Mouse (Mus musculus): Measurements from ENCODE around the gene Tspan17. TPM values are rescaled to one million over a fixed set of nuclear protein-coding genes. Genes with fewer than 3 reads are reported as not detected.

Gene Tspan17
- polyA plus RNA-seq, 2 experiments, result 2.6 to 4.4 TPM

DNA sequence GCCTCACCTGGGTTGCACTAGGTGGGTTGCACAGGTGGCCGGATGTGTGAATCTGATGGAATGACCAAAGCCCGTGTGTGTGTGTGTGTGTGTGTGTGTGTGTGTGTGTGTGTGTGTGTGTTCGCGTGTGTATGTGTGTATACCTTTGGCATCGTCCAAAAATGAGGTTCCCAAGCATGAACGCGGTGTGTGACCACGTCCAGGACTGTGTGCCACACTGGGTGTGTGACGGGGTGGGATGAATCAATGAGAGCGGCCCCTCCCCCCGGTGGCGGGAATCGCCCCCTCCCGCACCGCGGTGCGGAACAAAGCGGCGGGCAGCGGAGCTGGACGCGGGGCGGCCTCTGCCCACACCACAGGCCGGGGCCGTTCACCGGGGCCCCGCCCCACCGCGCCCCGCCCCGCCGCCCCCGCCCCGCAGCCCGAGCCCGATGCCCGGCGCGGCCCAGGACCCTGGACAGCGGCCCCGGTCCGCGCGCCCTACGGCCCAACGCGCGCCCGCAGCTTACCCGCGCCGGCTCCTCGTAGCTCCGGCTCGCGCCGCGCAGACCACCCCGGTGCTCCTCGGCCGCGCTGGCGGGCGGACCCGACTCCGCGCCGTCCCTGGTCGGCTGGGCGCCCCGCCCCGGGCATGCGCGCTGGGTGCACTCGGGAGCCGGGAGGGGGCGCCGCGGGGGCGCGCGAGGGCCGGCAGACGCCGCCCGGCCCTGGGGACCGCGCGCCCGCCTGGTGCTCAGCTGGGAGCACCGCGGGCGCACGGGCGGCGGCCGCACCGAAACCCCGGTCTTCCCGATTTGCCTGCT is 39.9 kb upstream of the Tspan17 start:
- Histone ChIP-seq H3K27ac (replicated peaks; ENCODE audit: low read depth, low read length) (no peak overlapping the region), H3K9me3 (ENCODE audit: control insufficient read depth, low read length) (no peaks in the 10 kb centered on the region), H3K4me2 (replicated peaks; ENCODE audit: low read depth, low read length, severe bottlenecking) (peak overlapping the region; percentile 86), H3K27me3 (ENCODE audit: control insufficient read depth, insufficient read depth, low read length) (peaks cover 26% of the 10 kb centered on the region), H3K4me1 (ENCODE audit: control insufficient read depth, insufficient read depth, low read length) (peaks cover 4% of the 10 kb centered on the region; the same call in 1 of the 2 replicates), H3K4me3 (replicated peaks; ENCODE audit: low read length) (peak overlapping the region; percentile 45), H3K9ac (ENCODE audit: low read depth, low read length, severe bottlenecking) (no peak overlapping the region), H3K36me3 (ENCODE audit: control insufficient read depth, insufficient read depth, low read length) (no peaks in the 10 kb centered on the region)
- TF ChIP-seq POLR2A (IDR thresholded peaks at IDR 0.05; ENCODE audit: borderline replicate concordance, extremely low read depth, insufficient read depth, insufficient read length), result no peak
- 5% methylated on average over 32 of the region's 100 CpGs for WGBS
- DNase-seq (ENCODE audit: low spot score), result peak; percentile 27
- ATAC-seq (ENCODE audit: low FRiP score, low read depth), result peak; percentile 70

DNA sequence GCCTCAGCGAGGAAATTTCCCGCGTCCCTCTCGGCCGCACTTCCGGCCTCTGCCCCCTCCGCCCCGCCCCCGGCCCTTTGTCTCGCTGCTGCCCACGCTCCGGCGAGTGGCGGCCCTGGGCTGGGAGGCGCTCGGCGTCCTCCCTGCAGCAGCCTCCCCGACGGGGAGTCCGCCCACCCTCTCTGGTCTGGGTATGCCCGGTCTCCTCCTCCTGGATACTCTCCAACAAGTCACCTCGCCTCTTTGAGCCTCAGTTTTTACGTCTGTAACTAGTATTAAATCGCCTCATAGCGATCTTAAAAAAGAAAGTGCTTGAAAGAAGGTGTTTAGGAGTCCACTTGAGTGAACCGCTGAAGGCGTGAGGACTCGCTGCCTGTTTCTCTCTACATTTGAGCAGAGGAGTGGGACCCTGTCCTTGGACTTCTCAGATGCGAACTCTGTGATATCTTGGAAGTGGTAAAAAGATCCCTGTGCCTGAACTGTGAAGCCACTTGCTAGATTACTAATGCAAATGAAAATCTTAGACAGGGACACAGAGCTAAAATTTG is 39.2 kb upstream of the Tspan17 start, which contains the start of gene Gprin1:
Gprin1 (minus strand) TSS at position 11 of the 548 bp plus-strand sequence.
- H3K27ac ChIP-seq (replicated peaks; ENCODE audit: low read depth, low read length), result no peak within 1 kb of the TSS
- 0 out of 2 replicates have a peak, but pooled peaks have one; percentile 23 for ATAC-seq (ENCODE audit: low FRiP score, low read depth)
- H3K4me2 ChIP-seq (replicated peaks; ENCODE audit: low read depth, low read length, severe bottlenecking), result peak within 1 kb of the TSS; percentile 86
- H3K9ac ChIP-seq (ENCODE audit: low read depth, low read length, severe bottlenecking), result no peak within 1 kb of the TSS
- DNase-seq (ENCODE audit: low spot score), result no peak
- H3K4me1 ChIP-seq (ENCODE audit: control insufficient read depth, insufficient read depth, low read length), result peaks cover 4% of the 10 kb centered on the region; the same call in 1 of the 2 replicates
- H3K36me3 ChIP-seq (ENCODE audit: control insufficient read depth, insufficient read depth, low read length), result no peaks in the 10 kb centered on the region
- no peaks in the 10 kb centered on the region for H3K9me3 ChIP-seq (ENCODE audit: control insufficient read depth, low read length)
- peak within 1 kb of the TSS; percentile 45 for H3K4me3 ChIP-seq (replicated peaks; ENCODE audit: low read length)
- H3K27me3 ChIP-seq (ENCODE audit: control insufficient read depth, insufficient read depth, low read length), result peaks cover 26% of the 10 kb centered on the region
- WGBS, result 3% methylated on average over 28 of the region's 29 CpGs
- TF ChIP-seq POLR2A (IDR thresholded peaks at IDR 0.05; ENCODE audit: borderline replicate concordance, extremely low read depth, insufficient read depth, insufficient read length), result no peak

DNA sequence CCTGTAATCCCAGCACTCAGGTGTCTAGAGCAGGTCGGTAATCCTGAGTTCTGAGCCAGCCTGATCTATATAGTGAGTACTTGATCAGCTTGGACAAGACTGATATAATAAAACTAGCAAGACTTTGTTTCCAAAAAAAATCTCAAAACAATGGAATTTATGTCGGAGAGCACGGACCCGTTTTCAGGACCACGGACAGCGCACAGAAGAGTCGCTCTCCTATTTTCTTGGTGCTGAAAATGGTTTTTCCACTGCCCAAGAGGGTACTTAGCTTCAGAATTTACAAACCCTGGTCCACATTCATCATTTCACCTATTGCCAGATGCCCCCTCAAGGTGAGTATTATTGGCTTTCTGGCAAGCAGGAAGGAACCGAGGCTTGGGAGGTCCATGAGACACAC is 38.5 kb upstream of the Tspan17 start:
- no peak for DNase-seq (ENCODE audit: low spot score)
- WGBS, result 2% methylated on average over 8 of the region's 8 CpGs
- peaks cover 4% of the 10 kb centered on the region; the same call in 1 of the 2 replicates for H3K4me1 ChIP-seq (ENCODE audit: control insufficient read depth, insufficient read depth, low read length)
- no peak for ATAC-seq (ENCODE audit: low FRiP score, low read depth)
- no peaks in the 10 kb centered on the region for H3K36me3 ChIP-seq (ENCODE audit: control insufficient read depth, insufficient read depth, low read length)
- H3K4me3 ChIP-seq (replicated peaks; ENCODE audit: low read length), result no peak overlapping the region
- no peak overlapping the region for H3K4me2 ChIP-seq (replicated peaks; ENCODE audit: low read depth, low read length, severe bottlenecking)
- TF ChIP-seq POLR2A (IDR thresholded peaks at IDR 0.05; ENCODE audit: borderline replicate concordance, extremely low read depth, insufficient read depth, insufficient read length), result no peak
- no peaks in the 10 kb centered on the region for H3K9me3 ChIP-seq (ENCODE audit: control insufficient read depth, low read length)
- no peak overlapping the region for H3K9ac ChIP-seq (ENCODE audit: low read depth, low read length, severe bottlenecking)
- peaks cover 26% of the 10 kb centered on the region for H3K27me3 ChIP-seq (ENCODE audit: control insufficient read depth, insufficient read depth, low read length)
- H3K27ac ChIP-seq (replicated peaks; ENCODE audit: low read depth, low read length), result no peak overlapping the region

DNA sequence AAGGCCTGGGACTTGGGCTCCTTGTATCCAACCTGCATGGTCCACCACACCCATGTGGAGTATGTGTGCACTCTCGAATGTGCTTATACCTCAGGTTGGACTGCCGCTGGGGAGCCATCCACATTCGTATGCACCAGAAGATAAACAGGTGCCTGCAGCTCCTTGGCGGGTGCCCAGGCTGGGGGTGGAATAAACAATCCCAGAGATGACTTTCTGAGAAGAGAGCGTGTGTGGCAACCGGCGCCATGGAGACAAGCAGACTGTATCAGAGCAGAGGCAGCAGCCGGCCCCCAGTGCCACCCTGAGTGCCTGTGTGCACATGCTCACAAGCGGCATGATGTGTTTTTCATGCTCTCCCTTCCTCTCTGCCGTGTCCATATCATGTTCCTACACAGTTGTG is 36.5 kb upstream of the Tspan17 start:
- H3K27me3 ChIP-seq (ENCODE audit: control insufficient read depth, insufficient read depth, low read length), result peaks cover 26% of the 10 kb centered on the region
- H3K4me3 ChIP-seq (replicated peaks; ENCODE audit: low read length), result no peak overlapping the region
- DNase-seq (ENCODE audit: low spot score), result no peak
- H3K9me3 ChIP-seq (ENCODE audit: control insufficient read depth, low read length), result no peaks in the 10 kb centered on the region
- WGBS, result 70% methylated on average over 10 of the region's 10 CpGs
- H3K4me1 ChIP-seq (ENCODE audit: control insufficient read depth, insufficient read depth, low read length), result peaks cover 6% of the 10 kb centered on the region
- no peak for ATAC-seq (ENCODE audit: low FRiP score, low read depth)
- no peak for TF ChIP-seq POLR2A (IDR thresholded peaks at IDR 0.05; ENCODE audit: borderline replicate concordance, extremely low read depth, insufficient read depth, insufficient read length)
- no peak overlapping the region for H3K27ac ChIP-seq (replicated peaks; ENCODE audit: low read depth, low read length)
- no peak overlapping the region for H3K9ac ChIP-seq (ENCODE audit: low read depth, low read length, severe bottlenecking)
- H3K36me3 ChIP-seq (ENCODE audit: control insufficient read depth, insufficient read depth, low read length), result no peaks in the 10 kb centered on the region
- H3K4me2 ChIP-seq (replicated peaks; ENCODE audit: low read depth, low read length, severe bottlenecking), result no peak overlapping the region

DNA sequence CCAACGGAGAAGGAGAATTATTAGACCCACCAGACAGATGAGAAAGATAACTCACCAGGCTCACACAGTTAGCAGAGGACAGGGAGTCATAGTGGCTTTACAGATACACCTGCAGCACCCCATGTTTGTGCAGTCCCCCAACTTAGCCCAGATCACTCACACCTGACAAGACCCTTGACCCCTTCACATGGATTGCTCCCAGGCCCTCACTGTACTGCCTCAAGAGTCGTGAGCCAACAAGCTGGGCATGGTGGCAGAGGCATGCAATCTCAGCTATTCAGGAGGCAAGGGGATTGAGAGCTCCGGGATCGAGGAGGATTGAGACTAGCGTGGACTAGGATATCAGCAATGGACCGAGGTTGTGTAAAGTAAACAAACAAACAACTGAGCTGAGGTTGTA is 35.4 kb upstream of the Tspan17 start:
- 71% methylated on average over 6 of the region's 6 CpGs for WGBS
- no peak for TF ChIP-seq POLR2A (IDR thresholded peaks at IDR 0.05; ENCODE audit: borderline replicate concordance, extremely low read depth, insufficient read depth, insufficient read length)
- H3K9ac ChIP-seq (ENCODE audit: low read depth, low read length, severe bottlenecking), result no peak overlapping the region
- H3K4me2 ChIP-seq (replicated peaks; ENCODE audit: low read depth, low read length, severe bottlenecking), result no peak overlapping the region
- H3K27ac ChIP-seq (replicated peaks; ENCODE audit: low read depth, low read length), result no peak overlapping the region
- peaks cover 10% of the 10 kb centered on the region for H3K4me1 ChIP-seq (ENCODE audit: control insufficient read depth, insufficient read depth, low read length)
- no peak for ATAC-seq (ENCODE audit: low FRiP score, low read depth)
- H3K36me3 ChIP-seq (ENCODE audit: control insufficient read depth, insufficient read depth, low read length), result no peaks in the 10 kb centered on the region
- H3K4me3 ChIP-seq (replicated peaks; ENCODE audit: low read length), result no peak overlapping the region
- DNase-seq (ENCODE audit: low spot score), result no peak
- H3K9me3 ChIP-seq (ENCODE audit: control insufficient read depth, low read length), result no peaks in the 10 kb centered on the region
- peaks cover 20% of the 10 kb centered on the region for H3K27me3 ChIP-seq (ENCODE audit: control insufficient read depth, insufficient read depth, low read length)
